Mouse (Mus musculus) limb, embryonic 14.5 days (tissue): ENCODE results near the gene Tspyl2. TPM values are rescaled to one million over a fixed set of nuclear protein-coding genes. Genes with fewer than 3 reads are reported as not detected.
A peak's percentile ranks its signal among the peaks of the same experiment; 100 is the strongest.
"Not testable (repeated sequence)": the region's sequence is repeated elsewhere in the genome, so short reads cannot be mapped to it uniquely, and the experiment has no call there.

Experiments used
- ATAC-seq: fragments of 200-750 bp; cut with Nextera tagmentation; 2 replicates; pipeline ENCODE4 v1.8.0; 2017; ENCODE audit warnings: low read depth, moderate number of reproducible peaks, moderate TSS enrichment; ENCODE audit not compliant: low FRiP score
- DNase-seq: peaks from one replicate; pipeline ENCODE4 v3.0.0-alpha.2; 2015; ENCODE audit warnings: low spot score
- H3K27ac ChIP-seq: fragments of 300-500 bp; sonication (generic); replicated peaks from 2 replicates; pipeline ENCODE4 v1.5.1; 2014; ENCODE audit warnings: low read depth, mild to moderate bottlenecking, low read length, moderate library complexity, mixed read lengths
- H3K27me3 ChIP-seq: fragments of 300-500 bp; sonication (generic); 2 replicates; pipeline ENCODE4 v1.6.1; 2014; ENCODE audit warnings: low read length, mixed read lengths; ENCODE audit not compliant: control insufficient read depth, insufficient read depth
- H3K36me3 ChIP-seq: fragments of 300-500 bp; sonication (generic); 2 replicates; pipeline ENCODE4 v1.6.1; 2014; ENCODE audit warnings: mild to moderate bottlenecking, low read length, moderate library complexity, mixed read lengths; ENCODE audit not compliant: control insufficient read depth, insufficient read depth
- H3K4me1 ChIP-seq: fragments of 300-500 bp; sonication (generic); 2 replicates; pipeline ENCODE4 v1.6.1; 2014; ENCODE audit warnings: antibody characterized with exemption, low read length, mixed read lengths; ENCODE audit not compliant: control insufficient read depth, insufficient read depth
- H3K4me2 ChIP-seq: fragments of 300-500 bp; sonication (generic); replicated peaks from 2 replicates; pipeline ENCODE4 v1.6.1; 2014; ENCODE audit warnings: low read depth, mild to moderate bottlenecking, low read length, moderate library complexity; ENCODE audit not compliant: severe bottlenecking
- H3K4me3 ChIP-seq: fragments of 300-500 bp; sonication (generic); replicated peaks from 2 replicates; pipeline ENCODE4 v1.5.1; 2014; ENCODE audit warnings: low read length
- H3K9ac ChIP-seq: fragments of 300-500 bp; sonication (generic); 2 replicates; pipeline ENCODE4 v1.6.1; 2014; ENCODE audit warnings: mild to moderate bottlenecking, low read depth, low read length, moderate library complexity; ENCODE audit not compliant: severe bottlenecking
- H3K9me3 ChIP-seq: fragments of 300-500 bp; sonication (generic); 2 replicates; pipeline ENCODE4 v1.6.1; 2016; ENCODE audit warnings: low read length; ENCODE audit not compliant: control insufficient read depth
- POLR2A ChIP-seq: fragments of 200-500 bp; IDR thresholded peaks from 2 replicates; pipeline ENCODE4 v1.8.0; 2012; ENCODE audit warnings: inconsistent platforms, mild to moderate bottlenecking, moderate library complexity, borderline replicate concordance; ENCODE audit not compliant: insufficient read depth, insufficient read length; ENCODE audit errors: extremely low read depth
- WGBS: fragments of 180-500 bp; shearing (Covaris S2); extraction: QIAGEN DNeasy Blood & Tissue Kit; methylation state at CpG from one replicate; pipeline ENCODE4 v1.1.7; 2014; 5-methylcytosine and 5-hydroxymethylcytosine counted together
- polyA plus RNA-seq, 2 experiments: library from polyadenylated mRNA; depleted of rRNA in 1 of 2; stranded (reverse) in 1 of 2; unstranded in 1 of 2; fragments of >200 nt; fragmentation: Nextera tagmentation in 1 of 2; extraction: Ambion mirVana in 1 of 2; gene quantifications; 2 replicates each; pipeline versions ENCODE4 v1.2.1 to v1.2.3; 2012 to 2014

Gene Tspyl2
- polyA plus RNA-seq, 2 experiments = 24.0 to 113 TPM

DNA sequence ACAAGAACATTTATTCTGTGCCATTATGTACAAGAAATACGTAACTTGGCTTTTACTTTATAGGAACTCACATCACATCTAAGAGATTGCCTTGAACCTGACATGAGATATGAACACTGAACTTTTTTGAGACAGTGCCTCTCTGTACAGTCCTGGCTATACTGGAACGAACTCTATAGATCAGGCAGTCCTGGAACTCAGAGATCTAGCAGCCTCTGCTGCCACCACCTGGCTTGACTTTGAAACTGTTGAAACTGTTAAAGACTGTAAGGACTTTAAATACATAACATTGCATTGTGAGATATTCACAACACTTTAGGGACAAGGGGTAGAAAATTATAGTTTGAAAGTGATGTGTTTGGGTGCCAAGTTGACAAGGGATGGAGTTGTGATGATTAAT lies 34.3 kb downstream of the Tspyl2 start:
- 68% methylated on average over 2 of the region's 2 CpGs for WGBS
- DNase-seq = peak; percentile 52
- Histone ChIP-seq H3K27me3 (no peaks in the 10 kb centered on the region), H3K4me2 (no peak overlapping the region), H3K9me3 (no peaks in the 10 kb centered on the region), H3K36me3 (no peaks in the 10 kb centered on the region), H3K9ac (no peak overlapping the region), H3K4me3 (no peak overlapping the region), H3K4me1 (no peaks in the 10 kb centered on the region), H3K27ac (no peak overlapping the region)
- no peak for TF ChIP-seq POLR2A
- ATAC-seq = no peak

GRCm38 (mm10) chrX:152307371-152307770 lies 34.9 kb downstream of the Tspyl2 start:
- Histone ChIP-seq H3K4me3 (no peak overlapping the region), H3K27ac (no peak overlapping the region), H3K9ac (no peak overlapping the region), H3K9me3 (no peaks in the 10 kb centered on the region), H3K27me3 (no peaks in the 10 kb centered on the region), H3K4me1 (no peaks in the 10 kb centered on the region), H3K36me3 (no peaks in the 10 kb centered on the region), H3K4me2 (no peak overlapping the region)
- DNase-seq = no peak
- TF ChIP-seq POLR2A = no peak
- no peak for ATAC-seq

- ATAC-seq (no peak), DNase-seq (no peak)
- H3K4me1 ChIP-seq = no peaks in the 10 kb centered on the region
- H3K9ac ChIP-seq = no peak overlapping the region
- no peak for TF ChIP-seq POLR2A
- no peak overlapping the region for H3K27ac ChIP-seq
- no peaks in the 10 kb centered on the region for H3K9me3 ChIP-seq
- no peaks in the 10 kb centered on the region; the same call in 1 of the 2 replicates for H3K27me3 ChIP-seq
- 69% methylated on average over 2 of the region's 2 CpGs for WGBS
- no peak overlapping the region for H3K4me2 ChIP-seq
- H3K36me3 ChIP-seq = no peaks in the 10 kb centered on the region
- H3K4me3 ChIP-seq = no peak overlapping the region
Observed at GRCm38 (mm10) chrX:152306224-152306623, 36.0 kb downstream of the Tspyl2 start.

DNA sequence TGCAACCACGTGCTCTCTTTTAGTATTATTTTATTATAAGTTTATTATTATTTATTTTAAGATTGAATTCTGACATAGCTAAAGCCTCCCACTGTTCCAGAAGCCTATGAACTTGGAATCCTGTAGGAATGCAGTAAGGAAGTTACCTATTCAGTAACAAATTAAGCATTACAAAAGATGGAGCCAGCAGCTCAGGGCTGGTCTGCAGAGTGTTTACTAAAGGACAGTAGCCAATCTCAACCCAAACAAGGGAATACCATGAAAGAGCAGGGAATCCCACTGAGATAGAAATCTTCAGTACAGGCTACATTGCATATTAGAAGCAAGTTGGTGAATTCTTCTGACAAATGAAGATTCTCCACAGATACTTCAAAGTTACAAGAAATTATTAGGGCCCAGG lies 55.2 kb downstream of the Tspyl2 start:
- DNase-seq, ATAC-seq, H3K27me3 ChIP-seq, H3K4me2 ChIP-seq, H3K9me3 ChIP-seq, H3K9ac ChIP-seq, H3K36me3 ChIP-seq, H3K27ac ChIP-seq, H3K4me1 ChIP-seq, H3K4me3 ChIP-seq: not testable (repeated sequence)
- 56% methylated on average over 1 of the region's 1 CpGs for WGBS

Other genes with a start within 250 kb of the Tspyl2 start
- 9.1 and 11.5 TPM in 2 replicates for gene Iqsec2, start 198.2 kb downstream of the Tspyl2 start, polyA plus RNA-seq (2012; rRNA removed)
- gene Iqsec2, start 198.2 kb downstream of the Tspyl2 start, polyA plus RNA-seq (2014; fragmentation: Nextera tagmentation; extraction: Ambion mirVana) = 4.3 TPM in 2 replicates
- gene Kdm5c, start 109.4 kb downstream of the Tspyl2 start, polyA plus RNA-seq (2012; rRNA removed) = 48.2 and 56.7 TPM in 2 replicates
- 24.9 and 41.3 TPM in 2 replicates for gene Kdm5c, start 109.4 kb downstream of the Tspyl2 start, polyA plus RNA-seq (2014; fragmentation: Nextera tagmentation; extraction: Ambion mirVana)
- gene Kantr, start 14.9 kb downstream of the Tspyl2 start, polyA plus RNA-seq (2012; rRNA removed) = 17.9 and 23.1 TPM in 2 replicates
- 13.1 and 17.8 TPM in 2 replicates for gene Kantr, start 14.9 kb downstream of the Tspyl2 start, polyA plus RNA-seq (2014; fragmentation: Nextera tagmentation; extraction: Ambion mirVana)
- 13.0 and 16.7 TPM in 2 replicates for gene Gpr173, start 26.3 kb upstream of the Tspyl2 start, polyA plus RNA-seq (2012; rRNA removed)
- 4.5 and 5.5 TPM in 2 replicates for gene Gpr173, start 26.3 kb upstream of the Tspyl2 start, polyA plus RNA-seq (2014; fragmentation: Nextera tagmentation; extraction: Ambion mirVana)
- not detected in 2 replicates for gene Cldn34a, start 220.9 kb upstream of the Tspyl2 start, polyA plus RNA-seq (2012; rRNA removed)
- not detected in 2 replicates for gene Cldn34a, start 220.9 kb upstream of the Tspyl2 start, polyA plus RNA-seq (2014; fragmentation: Nextera tagmentation; extraction: Ambion mirVana)